Mouse (Mus musculus) cortical plate, adult 2 months (tissue): ENCODE data around the gene Slc4a7.

ENCODE experiments used
- CTCF ChIP-seq: fragments of 200-500 bp; IDR thresholded peaks from 2 replicates; pipeline ENCODE4 v1.5.1; 2011; ENCODE audit warnings: mild to moderate bottlenecking, control low read depth, low read length; ENCODE audit not compliant: insufficient read depth; ENCODE audit errors: extremely low read depth
- POLR2A ChIP-seq: fragments of 200-500 bp; IDR thresholded peaks from 2 replicates; pipeline ENCODE4 v1.6.1; 2011; ENCODE audit warnings: mild to moderate bottlenecking, low read length, control low read depth; ENCODE audit not compliant: insufficient read depth; ENCODE audit errors: extremely low read depth

- no peak for TF ChIP-seq CTCF
- TF ChIP-seq POLR2A, result no peak
Observed at GRCm38 (mm10) chr14:14789840-14790470, 87.9 kb downstream of the Slc4a7 start.
